Comparison of ENCODE assay signal across 8 mouse cellular contexts in the genomic region with DNA sequence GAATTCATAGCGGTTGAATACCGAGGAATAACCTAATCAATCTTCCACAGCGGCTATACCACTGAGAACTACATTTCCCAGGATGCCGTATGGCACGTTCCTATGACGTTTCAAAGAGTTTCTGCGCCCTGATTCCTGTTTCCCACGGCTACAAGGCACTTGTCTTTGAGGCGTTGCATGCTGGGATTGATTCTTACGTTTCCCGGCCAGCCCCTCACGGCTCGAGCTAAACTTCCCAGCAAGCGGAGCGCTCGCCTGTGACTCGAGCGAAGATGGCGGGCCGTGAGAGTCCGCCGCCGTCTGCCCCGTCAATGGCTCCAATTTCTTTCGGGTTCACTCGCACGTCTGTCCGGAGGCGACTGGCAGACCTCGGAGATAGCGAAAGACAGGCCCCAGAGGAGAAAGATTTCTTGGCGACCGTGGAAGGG. TPM values are rescaled to one million over a fixed set of nuclear protein-coding genes. Genes with fewer than 3 reads are reported as not detected.
DNase-seq lines count a peak whose midpoint lies in the region; ATAC-seq and TF ChIP-seq lines count a peak whose summit lies in the region.

Gene Gpkow, plus strand, starts transcription at position 178 of the 428 bp plus-strand sequence.

- H3K4me2 ChIP-seq in hindbrain, embryonic 13.5 days = peak within 1 kb of the TSS; percentile 60

- in situ Hi-C loops in Patski (cut with MboI; ENCODE audit: low pct_unique_long_range_greater_than_20kb) = loop anchor here (10.0 kb wide), 1 partner anchor 222 kb away; no protein-coding TSS in a partner anchor

- WGBS in hindbrain, embryonic 13.5 days = 14% methylated on average over 33 of the region's 33 CpGs

- peak; percentile 35 for DNase-seq in Patski (ENCODE audit: low read depth, low spot score)
- DNase-seq in cerebellum, postnatal 14 days = peak; percentile 81 to 83
- DNase-seq in frontal cortex, postnatal 14 days (ENCODE audit: low spot score in 2 of 2) = peak; percentile 67 to 79
- DNase-seq in layer of hippocampus, postnatal 25 days (ENCODE audit: extremely low spot score in 1 of 2, low spot score in 1 of 2) = peak; percentile 43 to 55
- peak; percentile 92 for DNase-seq in lung, postnatal 25 days (ENCODE audit: low spot score)
- peak; percentile 88 for DNase-seq in retina, embryonic 14.5 days (ENCODE audit: low spot score)
- peak; percentile 75 for DNase-seq in thymus, postnatal 4 days

- peak; percentile 78 for ATAC-seq in Patski
- ATAC-seq in hindbrain, embryonic 13.5 days (ENCODE audit: low FRiP score) = peak; percentile 96

- H3K4me1 ChIP-seq in hindbrain, embryonic 13.5 days (replicated peaks) = peaks cover 16% of the 10 kb centered on the region

- H3K27ac ChIP-seq in hindbrain, embryonic 13.5 days = peak within 1 kb of the TSS; percentile 58

- peaks cover 9% of the 10 kb centered on the region for H3K36me3 ChIP-seq in hindbrain, embryonic 13.5 days

- H3K9ac ChIP-seq in hindbrain, embryonic 13.5 days = peak within 1 kb of the TSS; percentile 68

- H3K4me3 ChIP-seq in hindbrain, embryonic 13.5 days = peak within 1 kb of the TSS; percentile 53

- no peaks in the 10 kb centered on the region for H3K9me3 ChIP-seq in hindbrain, embryonic 13.5 days

- CTCF ChIA-PET in Patski (lab: Charles Lee) = no interaction called here

- POLR2A ChIA-PET in Patski (lab: Charles Lee) = interaction anchor here (0.5 to 1.1 kb wide), 2 partner anchors 10 to 65 kb away, joined by 3 to 9 read pairs; no protein-coding TSS in a partner anchor

- no peak for TF ChIP-seq CTCF in Patski (IDR thresholded peaks at IDR 0.05)

- H3K27me3 ChIP-seq in Patski = no peaks in the 10 kb centered on the region
- H3K27me3 ChIP-seq in hindbrain, embryonic 13.5 days = no peaks in the 10 kb centered on the region

RNA-seq across cellular contexts. Expression of gene Gpkow, which starts in this region (rescaled TPM):
- 36.4 TPM for polyA plus RNA-seq in Patski (2021)
- polyA plus RNA-seq in hindbrain, embryonic 13.5 days (2015; fragmentation: Nextera tagmentation; extraction: Ambion mirVana) = 43.0 and 46.3 TPM in 2 replicates
- 10 to 100 TPM; 35.7 to 36.5 TPM for total RNA-seq in layer of hippocampus, postnatal 25 days (2021)

Comparison
In these comparisons a context has a peak if more than half of its experiments do, and no peak if none do; other contexts are left out.
1. Peak in every context shown above with its lines: DNase-seq, ATAC-seq, H3K4me3 ChIP-seq and H3K27ac ChIP-seq.
2. DNase-seq: peak in every context shown above with its lines; median percentile 92 in lung, postnatal 25 days; 88 in retina, embryonic 14.5 days; 82 in cerebellum, postnatal 14 days; 75 in thymus, postnatal 4 days; 73 in frontal cortex, postnatal 14 days; 49 in layer of hippocampus, postnatal 25 days; 35 in Patski.